Mouse (Mus musculus): Measurements from ENCODE around the gene Greb1.
A peak's percentile ranks its signal among the peaks of the same experiment; 100 is the strongest.

Greb1 gene

GRCm38 (mm10) chr12:16694783-16695182 is 105.9 kb downstream of the Greb1 start:
- no peak for DNase-seq (ENCODE audit: low read depth)

GRCm38 (mm10) chr12:16690631-16691030 is 110.1 kb downstream of the Greb1 start:
- no peak for DNase-seq (ENCODE audit: low read depth)

GRCm38 (mm10) chr12:16672246-16672645 is 128.4 kb downstream of the Greb1 start:
- no peak for DNase-seq (ENCODE audit: low read depth)

- DNase-seq (ENCODE audit: low read depth): no peak
Measured at GRCm38 (mm10) chr12:16669176-16669575, 131.5 kb downstream of the Greb1 start.

- no peak for DNase-seq (ENCODE audit: low read depth)
Measured at GRCm38 (mm10) chr12:16665022-16665421, 135.7 kb downstream of the Greb1 start.

GRCm38 (mm10) chr12:16662955-16663585 is 137.6 kb downstream of the Greb1 start:
- DNase-seq (ENCODE audit: low read depth): no peak

- no peak for DNase-seq (ENCODE audit: low read depth)
Measured at GRCm38 (mm10) chr12:16661936-16662335, 138.8 kb downstream of the Greb1 start.

GRCm38 (mm10) chr12:16661459-16661858 is 139.2 kb downstream of the Greb1 start:
- no peak for DNase-seq (ENCODE audit: low read depth)

GRCm38 (mm10) chr12:16656906-16657875 is 143.5 kb downstream of the Greb1 start:
- DNase-seq (ENCODE audit: low read depth): no peak

- DNase-seq (ENCODE audit: low read depth): no peak
Measured at GRCm38 (mm10) chr12:16655604-16656003, 145.1 kb downstream of the Greb1 start.

- peak; percentile 16 for DNase-seq (ENCODE audit: low read depth)
Measured at GRCm38 (mm10) chr12:16653332-16654093, 147.2 kb downstream of the Greb1 start, which contains the start of gene Ntsr2. Gene Ntsr2 (plus strand): TSS chr12:16653382.

GRCm38 (mm10) chr12:16649819-16650218 is 150.9 kb downstream of the Greb1 start:
- no peak for DNase-seq (ENCODE audit: low read depth)

- DNase-seq (ENCODE audit: low read depth): no peak
Measured at GRCm38 (mm10) chr12:16648273-16648672, 152.4 kb downstream of the Greb1 start.

- DNase-seq (ENCODE audit: low read depth): no peak
Measured at GRCm38 (mm10) chr12:16646780-16647409, 153.8 kb downstream of the Greb1 start.

GRCm38 (mm10) chr12:16644698-16645097 is 156.0 kb downstream of the Greb1 start:
- no peak for DNase-seq (ENCODE audit: low read depth)

- no peak for DNase-seq (ENCODE audit: low read depth)
Measured at GRCm38 (mm10) chr12:16643508-16644345, 157.0 kb downstream of the Greb1 start.

GRCm38 (mm10) chr12:16642000-16642399 is 158.7 kb downstream of the Greb1 start:
- DNase-seq (ENCODE audit: low read depth): peak; percentile 7

GRCm38 (mm10) chr12:16640075-16640474 is 160.6 kb downstream of the Greb1 start:
- DNase-seq (ENCODE audit: low read depth): no peak

- DNase-seq (ENCODE audit: low read depth): peak; percentile 24
Measured at GRCm38 (mm10) chr12:16639078-16639771, 161.5 kb downstream of the Greb1 start.

GRCm38 (mm10) chr12:16635816-16636215 is 164.9 kb downstream of the Greb1 start:
- DNase-seq (ENCODE audit: low read depth): no peak

All from induced T-regulatory cell, adult 2 months (primary cell).